Mouse (Mus musculus): ENCODE results near the gene Pde6d.
A peak's percentile ranks its signal among the peaks of the same experiment; 100 is the strongest.

DNA sequence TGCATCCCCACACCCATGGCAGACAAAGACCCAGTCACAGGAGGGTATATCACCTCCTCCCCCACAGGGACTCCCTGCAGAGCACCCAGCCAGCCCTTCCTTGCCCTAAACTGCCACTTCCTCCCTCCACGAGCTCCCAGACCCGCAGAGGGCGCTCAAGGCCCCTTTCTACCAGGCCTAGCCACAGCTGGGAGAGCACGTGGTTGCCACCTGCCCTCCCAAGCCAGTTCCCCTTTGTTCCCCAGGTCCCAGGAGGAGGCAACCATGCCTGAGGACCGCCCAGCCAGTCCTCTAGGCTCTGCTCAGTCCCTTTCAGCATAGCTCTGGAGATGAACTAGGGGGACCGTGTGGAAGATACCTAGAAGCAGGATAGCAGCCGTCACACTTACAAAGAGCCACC is 73.0 kb downstream of the Pde6d start:
- TF ChIP-seq CTCF (conservative IDR thresholded peaks at IDR 0.05; ENCODE audit: low read length), result peak; percentile 69
- TF ChIP-seq POU5F1 (IDR thresholded peaks at IDR 0.05; ENCODE audit: borderline replicate concordance, low read length), result no peak
- no peak for TF ChIP-seq NANOG (IDR thresholded peaks at IDR 0.05; ENCODE audit: borderline replicate concordance, low read length)
